Mouse (Mus musculus): Measurements from ENCODE around the gene Wwc2.
"Not testable (repeated sequence)": the region's sequence is repeated elsewhere in the genome, so short reads cannot be mapped to it uniquely, and the experiment has no call there.

Gene Wwc2

DNA sequence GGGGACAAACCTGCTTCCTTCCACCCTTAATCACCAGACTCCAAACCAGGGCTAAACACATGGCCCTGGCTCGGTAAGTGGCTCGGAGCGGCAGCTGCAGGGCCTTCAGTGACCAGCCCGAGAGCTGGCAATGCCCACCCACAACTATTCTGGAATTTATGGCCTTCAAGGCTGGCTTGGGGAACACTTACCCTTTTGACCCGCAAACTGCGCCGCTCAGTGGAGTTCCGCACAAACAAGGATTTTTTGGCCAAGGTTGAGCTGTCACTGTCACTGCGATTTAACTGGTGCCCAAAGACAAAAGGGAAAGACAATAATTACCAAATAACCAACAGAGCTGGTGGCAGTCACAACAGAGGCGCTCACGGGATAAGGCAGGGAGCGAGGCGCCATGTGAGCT lies 144.8 kb downstream of the Wwc2 start:
- peak in 1 of 2 experiments; percentile 37 for DNase-seq

DNA sequence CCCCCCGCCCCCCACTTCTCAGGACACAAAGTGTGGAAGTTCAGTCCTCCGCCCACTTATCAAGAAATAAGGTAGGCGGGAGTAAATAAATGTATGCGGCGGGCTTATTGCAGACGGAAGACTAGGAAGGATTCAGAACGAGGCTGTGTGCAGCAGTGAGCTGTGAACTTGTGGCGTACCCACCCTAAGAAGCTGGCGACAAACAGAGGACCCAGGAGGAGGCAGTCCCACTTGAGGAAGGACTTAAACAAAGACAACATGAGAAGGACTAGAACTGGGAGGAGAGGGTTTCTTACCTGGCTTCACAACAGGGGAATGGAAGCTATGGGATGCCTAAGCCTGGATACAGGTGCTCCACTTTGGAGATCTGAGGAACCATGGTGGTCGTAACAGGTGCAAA lies 147.1 kb downstream of the Wwc2 start:
- DNase-seq: no peak

DNA sequence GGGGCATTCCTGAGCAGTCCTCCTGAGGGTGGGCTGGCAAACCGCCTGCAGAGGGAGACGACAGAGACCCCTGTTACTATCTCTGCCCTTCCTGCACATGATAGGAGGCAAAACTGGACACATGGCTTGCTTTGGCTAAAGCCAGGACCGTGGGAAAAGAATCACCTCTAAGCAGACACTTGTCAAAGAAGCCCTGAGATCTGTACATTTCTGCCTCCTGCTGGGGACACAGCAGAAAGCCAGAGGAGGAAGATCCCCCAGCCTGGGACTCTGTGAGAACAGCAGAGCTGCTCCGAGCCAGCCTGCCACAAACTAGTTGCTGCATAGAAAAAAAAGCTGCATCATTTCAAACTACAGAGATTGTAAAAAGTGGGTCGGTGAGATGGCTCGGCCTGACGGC lies 147.7 kb downstream of the Wwc2 start:
- DNase-seq: no peak

DNA sequence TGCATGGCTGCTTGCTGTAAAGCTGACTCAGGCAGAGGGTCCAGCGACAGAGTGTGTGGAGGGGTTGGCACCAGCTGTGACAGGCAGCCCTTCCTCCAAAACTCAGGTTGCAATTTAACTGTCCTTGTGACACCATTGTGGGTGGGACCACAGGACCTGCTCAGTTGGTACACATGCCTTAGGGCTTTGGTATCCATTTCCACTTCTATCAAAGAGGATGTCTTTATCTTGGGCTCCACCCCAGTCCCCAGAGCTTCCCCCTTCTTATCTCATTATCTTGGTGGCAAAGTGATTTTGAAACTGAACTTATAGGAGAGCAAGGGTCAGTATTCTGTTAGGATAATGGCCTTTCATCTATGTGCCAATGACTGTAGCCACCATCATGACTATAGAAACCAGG lies 156.8 kb downstream of the Wwc2 start:
- DNase-seq: no peak

DNA sequence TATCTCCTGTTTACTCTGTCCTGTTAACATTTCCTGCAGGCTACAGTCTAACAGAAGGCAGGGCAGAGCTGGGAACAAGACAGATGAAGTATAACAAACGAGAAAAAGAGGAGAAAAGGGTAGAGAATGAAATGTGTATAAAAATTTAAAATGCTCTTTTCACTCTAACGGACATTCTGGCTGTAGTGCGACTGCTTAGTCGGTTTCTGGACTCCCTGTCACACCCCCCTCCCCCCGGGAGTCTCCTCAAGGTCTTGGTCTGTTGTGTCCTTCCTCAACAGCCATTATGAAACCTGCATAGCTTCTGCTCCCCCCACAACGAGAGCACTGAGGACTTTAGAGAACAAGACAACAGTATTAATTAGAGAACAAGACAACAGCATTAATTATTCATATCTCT lies 158.1 kb downstream of the Wwc2 start:
- DNase-seq: no peak

DNA sequence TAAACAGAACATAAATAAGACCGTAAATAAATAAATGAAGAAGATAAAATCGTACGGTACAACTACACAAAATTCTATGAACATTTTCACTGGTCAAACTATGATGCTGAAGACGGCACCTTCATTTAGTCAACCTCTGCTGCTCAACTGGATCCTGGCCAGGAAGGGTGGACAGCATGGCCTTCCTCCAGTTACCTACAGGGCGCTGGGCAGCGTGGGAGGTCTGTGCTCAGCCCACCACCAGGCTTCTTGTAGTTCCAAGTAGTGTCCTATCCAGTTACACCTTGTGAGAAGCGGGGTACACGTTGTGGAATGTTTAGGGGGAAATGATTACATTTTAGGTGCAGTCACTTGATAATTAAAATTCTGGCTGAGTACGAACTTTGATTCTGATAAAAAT lies 163.8 kb downstream of the Wwc2 start:
- peak in 1 of 2 experiments; percentile 41 for DNase-seq

DNA sequence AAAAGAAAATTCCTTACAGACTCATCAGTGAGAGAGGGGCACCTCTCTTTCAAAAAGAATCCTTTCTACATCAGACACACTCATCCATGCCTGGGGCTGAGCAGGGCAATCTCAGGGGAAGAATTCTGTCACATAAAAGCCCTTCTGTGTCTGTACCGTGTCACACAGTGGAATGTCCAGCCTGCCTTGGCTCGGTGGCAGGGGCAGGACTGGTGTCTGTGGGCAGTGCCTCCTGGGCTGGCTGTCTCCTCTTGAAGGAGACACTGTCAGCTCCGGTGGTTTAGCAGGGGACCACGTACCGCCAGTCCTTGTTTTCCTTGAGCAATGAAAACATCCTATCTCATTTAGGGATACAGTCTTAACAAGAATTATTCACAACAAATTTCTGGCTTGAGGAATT lies 165.1 kb downstream of the Wwc2 start:
- no peak for DNase-seq

DNA sequence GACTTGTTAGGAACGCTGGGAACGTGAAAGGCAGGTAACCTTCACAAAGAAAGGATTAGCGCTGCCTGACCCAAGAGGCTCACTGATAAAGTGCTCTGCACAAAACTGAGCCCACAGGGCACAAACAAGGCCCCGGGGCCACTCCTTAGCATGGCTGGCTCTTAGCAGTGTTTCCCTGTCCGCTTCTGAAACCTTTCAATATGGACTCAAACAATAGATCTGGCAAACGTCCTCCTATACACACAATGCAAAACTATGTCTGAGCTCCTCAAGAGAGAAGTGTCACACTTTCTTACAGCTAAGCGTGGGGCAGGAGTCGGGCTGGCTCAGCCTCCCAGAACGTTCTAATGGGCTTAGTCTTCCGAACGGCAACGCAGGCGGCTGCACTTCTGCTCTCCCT lies 166.5 kb downstream of the Wwc2 start, which contains the start of gene Cldn22:
TSS of gene Cldn22 (plus strand) at position 301 of the 400 bp plus-strand sequence.
- no peak for DNase-seq

DNA sequence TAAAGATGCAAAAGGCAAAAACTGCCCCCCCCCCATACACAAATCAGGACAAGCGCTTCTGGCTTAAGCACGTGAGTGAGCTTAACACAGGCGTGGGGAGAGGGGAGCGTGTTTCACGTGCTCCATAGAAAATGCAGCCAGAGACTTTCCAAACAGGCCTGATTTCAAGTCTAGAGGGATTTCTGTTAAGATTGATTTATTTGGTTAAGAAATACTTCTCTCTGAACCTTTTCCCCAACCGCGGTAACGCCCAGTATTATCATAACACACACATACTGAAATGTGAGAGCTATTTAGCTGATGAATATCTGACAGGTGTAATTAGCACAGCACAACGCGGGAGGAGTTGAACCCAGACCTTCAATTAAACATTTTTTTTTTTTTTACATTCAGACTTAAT lies 166.9 kb downstream of the Wwc2 start:
- DNase-seq: no peak

DNA sequence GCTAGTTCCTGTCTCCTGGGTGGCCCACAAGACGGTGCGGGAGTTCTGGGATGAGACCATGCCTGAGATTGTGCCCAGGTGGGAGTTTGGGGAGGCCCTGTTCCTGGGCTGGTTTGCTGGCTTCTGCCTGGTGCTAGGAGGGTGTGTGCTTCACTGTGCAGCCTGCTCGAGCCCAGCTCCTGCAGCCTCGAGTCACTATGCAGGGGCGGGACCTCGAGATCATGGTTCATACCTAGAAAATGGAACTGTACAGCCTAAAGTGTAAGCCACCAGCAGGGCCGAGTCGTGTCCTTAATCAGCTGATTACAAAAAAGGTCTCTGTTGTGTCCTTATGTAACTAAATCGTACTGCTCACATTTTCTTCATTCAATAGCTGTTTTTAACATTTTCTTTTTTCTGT lies 168.2 kb downstream of the Wwc2 start:
- not testable (repeated sequence) for DNase-seq

DNA sequence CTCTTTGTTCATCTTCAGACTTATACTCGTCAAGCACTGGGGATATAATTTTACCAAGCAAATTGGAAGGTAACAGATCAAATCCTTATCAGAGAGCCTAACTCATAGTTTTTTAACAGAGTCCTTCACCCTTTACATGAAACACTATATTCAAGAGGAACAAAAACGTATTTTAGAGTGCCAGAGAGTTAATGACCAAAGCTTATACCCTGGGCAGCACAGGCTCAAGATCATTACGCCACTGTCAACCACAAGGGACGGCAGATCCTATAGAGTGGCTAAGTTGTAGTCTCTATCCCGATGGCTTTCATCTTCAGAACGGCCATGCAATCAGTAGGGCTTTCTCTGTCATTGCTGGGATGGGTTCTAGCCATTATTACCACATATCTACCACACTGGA lies 168.9 kb downstream of the Wwc2 start, which contains the start of gene Cldn24:
TSS of gene Cldn24 (plus strand) at position 301 of the 400 bp plus-strand sequence.
- no peak for DNase-seq

DNA sequence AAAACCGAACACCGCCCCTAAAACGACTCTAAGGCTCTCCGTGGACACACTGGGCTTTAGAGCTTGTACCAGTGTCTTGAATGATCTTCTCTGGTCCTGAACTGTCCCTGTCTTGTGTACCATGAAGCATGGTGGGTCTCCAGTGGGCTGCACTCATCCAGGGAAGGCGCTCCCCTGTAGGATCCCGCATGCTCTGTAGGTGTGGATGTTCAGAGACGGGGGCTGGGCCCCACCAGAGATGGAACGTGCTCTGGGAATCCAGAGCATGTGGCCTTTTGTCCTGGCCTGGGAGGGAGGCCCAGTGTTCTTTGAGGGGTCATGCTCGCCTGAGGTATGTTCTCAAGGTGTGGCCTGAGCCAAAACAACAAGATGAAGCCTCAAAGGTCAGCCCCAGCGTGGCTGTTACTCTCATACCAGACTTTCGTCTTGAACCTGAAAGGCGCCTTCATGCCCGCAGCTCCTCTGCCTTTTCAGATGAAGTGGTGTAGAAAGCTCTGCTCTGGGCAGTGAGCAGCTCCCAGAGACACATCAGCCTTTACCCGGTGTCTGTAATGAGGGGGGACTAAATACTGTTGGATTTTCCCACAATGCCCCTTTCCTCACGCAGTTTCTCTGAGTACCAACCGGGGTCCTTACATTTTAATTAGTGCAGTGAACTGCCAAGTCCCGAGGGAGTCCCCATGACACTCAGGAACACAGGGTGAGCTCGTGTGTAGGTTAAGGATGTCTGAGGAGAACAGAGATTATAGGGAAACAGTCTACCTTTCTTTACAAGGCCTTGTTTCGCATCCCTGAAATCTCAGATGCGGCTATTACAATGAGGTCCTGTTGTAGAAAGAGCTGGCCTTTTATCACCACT lies 169.6 kb downstream of the Wwc2 start:
- DNase-seq: peak; percentile 39 to 48

DNA sequence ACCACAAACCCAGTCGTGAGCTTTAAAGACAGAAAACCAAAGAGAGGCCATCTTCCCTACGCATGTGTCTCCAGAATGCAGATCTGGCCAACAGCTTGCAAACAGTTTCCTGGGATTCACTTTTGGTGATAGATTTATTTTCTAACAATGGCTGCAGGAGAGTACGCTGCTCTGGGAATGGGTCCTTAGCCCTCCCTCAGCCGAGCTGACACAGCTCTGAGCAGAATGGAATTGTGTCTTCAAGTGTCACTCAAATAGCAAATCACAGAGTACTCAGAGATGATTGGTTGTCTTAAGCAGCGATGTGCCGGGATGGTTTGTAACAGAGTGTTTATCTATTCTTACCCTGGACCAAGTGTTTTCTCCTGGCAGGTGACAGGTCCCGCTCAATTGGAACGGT lies 171.7 kb downstream of the Wwc2 start:
- no peak for DNase-seq

DNA sequence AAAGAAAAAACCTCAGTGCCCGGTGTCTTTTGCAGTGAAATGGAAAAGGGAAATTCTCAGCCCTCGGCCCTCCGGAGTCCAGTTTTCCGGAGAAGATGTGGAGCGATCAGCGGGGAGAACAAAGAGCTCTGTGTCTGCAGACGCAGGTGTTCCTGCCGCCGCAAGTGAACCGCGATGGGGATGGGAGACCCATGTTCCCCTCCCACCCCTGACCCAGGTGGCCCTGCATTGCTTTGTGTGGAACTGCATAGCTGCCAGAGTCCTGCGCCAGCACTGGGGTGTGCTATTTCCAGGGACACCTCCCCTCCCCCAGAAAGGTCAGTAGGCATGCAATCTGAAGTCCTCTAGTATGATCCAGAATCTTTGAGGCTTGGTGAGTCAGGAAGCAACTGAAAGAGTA lies 179.5 kb downstream of the Wwc2 start:
- no peak for DNase-seq

DNA sequence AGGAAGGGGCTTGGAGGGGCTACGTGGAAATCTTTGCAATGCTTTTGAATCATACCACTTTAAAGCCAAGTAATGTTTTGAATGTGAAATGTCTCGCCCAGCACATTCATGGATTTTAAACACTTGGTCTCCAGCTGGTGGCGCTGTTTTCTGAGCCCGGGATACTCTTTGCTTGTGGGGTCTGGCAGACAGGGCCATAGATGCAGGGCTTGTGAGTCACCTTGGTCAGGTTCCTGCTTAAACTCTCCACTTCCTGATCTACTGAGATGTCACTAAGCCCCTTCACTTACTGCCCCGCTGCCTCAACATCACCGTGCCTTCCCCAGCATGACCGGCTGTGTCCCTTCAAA lies 180.1 kb downstream of the Wwc2 start:
- DNase-seq: no peak

DNA sequence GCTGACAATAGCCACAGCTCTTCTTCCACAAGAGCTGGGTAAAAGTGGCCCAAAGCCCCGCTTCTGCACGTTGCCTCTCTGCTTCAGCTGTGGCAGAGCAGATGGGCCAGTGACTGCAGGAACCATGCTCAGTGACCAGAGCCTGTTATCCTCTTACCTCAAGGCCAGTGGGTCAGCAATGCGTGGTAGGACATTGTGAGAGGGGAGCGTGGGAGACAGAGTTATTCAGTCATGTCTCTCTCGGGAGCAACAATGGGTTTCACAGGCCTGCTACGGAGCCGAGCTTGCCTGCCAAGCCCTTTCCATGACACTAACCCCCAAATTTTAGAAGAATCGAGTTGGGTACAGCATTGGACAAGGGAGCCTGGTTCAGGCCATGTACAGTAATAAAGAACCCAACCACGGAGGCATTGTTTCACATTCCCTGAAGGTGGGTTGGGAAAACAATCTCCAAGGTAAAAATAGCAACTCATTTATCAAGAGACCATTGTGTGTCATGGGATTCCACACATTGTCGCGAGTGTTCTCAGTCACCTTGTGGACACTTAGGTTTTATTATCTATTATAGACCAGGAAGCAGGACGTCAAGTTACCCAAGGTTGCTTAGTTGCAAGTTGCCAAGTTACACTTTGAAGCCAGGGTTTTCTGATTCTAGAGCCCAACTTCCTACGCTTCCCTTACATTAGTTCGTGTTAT lies 180.6 kb downstream of the Wwc2 start:
- DNase-seq: no peak

DNA sequence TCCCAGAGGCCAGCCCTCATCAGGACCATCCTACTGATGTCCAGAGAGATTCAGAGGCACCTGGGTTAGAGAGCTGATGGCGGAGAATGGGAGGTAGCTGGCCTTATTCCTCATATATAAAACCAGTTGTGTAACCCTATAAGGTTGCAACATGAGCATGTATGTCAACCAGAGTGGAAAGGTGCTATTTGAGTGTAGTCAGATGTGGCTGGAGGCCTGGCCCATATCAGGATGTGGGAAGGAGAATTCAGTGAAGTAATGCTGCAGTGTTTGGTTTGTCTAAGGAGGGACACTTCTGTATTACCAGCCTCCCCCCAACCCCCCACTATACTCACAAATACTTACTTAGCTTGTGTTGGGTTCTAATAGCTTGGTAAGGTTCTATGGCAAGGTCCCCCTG lies 186.5 kb downstream of the Wwc2 start:
- no peak for DNase-seq

DNA sequence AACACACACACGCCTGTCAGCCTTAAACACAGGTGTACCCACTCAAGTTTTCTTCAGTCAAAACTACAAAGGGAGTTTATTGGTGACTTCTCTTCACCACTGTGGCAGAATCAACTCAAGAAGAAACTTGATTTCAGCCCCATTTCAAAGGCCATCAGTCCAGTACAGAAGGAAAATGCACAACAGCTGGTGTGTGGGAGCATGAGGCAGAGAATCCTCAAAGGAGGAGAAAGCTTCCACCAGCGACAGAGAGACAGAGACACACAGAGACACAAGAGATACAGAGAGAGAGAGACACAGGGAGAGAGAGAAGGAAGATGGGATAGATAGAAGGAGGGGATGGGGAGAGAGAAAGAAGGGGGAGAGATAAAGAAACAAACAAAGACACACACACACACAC lies 188.4 kb downstream of the Wwc2 start:
- DNase-seq: no peak

DNA sequence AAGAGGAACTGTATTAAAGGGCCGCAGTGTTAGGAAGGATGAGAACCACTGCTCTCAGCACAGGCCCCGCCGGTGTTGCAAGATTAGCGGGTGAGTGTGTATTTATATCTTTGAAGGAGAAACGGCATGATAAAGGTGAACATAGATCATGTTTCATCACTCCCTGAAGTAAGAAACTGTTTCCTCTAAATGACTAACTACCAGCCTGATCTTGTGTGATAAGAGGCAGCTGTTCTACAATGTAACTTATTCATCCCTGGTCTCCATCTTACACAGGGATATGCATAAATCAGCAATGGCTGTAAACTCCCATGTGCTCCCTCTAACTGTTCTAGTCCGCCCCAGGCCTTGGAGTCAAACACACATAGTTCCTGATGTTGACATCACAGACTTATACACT lies 191.3 kb downstream of the Wwc2 start:
- no peak for DNase-seq

DNA sequence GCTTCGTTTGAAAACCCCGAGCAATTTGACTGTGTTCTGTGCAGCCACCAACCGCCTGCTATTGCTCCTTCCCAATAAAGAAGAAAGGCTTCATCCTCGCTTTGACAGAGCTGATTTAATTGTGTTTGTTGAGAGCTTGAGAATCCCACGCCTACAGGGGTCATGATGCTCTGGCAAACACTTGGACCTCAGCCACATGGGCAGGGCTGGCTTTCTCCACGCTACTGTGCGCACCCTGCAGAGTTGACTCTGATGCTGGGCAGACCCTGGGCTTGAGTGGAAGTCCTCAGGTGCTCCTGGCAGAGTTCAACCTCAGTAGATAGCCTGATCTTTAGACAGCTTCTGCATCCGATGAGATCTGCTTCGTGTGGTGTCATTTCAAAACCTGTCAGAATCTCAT lies 198.7 kb downstream of the Wwc2 start:
- no peak for DNase-seq

DNA sequence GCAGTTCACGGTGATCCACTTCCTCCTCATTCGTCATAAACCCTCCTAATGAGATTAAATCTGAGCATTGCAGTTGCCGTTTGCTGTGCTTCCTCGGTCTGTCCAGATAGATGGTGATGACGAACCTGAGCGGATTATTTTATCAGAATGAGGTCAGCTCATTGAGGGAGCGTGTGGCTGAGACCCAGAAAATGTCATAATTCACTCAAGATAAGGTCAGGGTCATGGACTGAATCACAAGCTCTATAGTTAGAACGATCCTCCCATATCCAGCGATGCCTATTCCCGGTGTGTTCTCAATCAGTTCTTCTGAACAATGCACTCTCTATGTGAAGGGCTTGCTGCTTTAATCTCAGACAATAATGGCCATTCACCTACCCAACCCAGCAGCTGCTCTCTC lies 203.0 kb downstream of the Wwc2 start:
- DNase-seq: no peak

DNA sequence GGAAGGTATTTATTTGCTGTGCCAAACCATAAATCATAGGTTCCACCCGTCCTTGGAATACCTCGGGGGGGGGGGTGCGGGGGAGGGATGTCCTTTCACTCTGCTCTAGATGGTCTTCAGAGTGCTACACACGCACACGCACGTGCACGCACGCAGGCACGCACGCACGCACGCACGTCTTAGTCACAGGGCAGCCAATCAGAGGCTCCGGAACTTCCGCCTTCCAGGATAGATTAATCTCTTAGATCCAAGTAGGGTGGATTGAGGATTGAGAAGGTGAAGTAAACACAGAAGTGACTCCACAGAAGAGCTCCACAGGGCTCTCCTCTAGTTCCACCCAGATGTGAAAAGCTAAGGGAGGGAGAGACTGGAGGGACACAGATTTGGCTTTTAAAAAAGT lies 204.4 kb downstream of the Wwc2 start:
- no peak for DNase-seq

DNA sequence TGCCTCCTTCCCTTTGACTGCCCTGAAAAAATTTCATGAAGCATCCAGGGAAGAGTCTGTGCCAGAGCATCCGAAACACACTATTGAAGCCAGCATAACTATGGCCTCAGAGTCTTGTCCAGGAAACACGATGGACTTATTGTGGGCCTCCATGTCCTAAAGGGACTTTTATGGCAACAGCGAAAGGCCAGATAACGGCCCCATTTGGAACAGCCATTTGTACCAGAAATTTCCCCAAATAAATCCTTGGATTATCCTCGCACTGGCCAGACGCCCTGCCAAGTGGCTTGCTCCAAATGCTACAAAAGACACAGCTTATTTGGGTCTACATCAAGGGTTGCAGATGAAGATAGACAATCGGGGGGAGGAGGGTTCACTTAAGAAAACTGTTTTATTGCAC lies 206.3 kb downstream of the Wwc2 start:
- no peak for DNase-seq

DNA sequence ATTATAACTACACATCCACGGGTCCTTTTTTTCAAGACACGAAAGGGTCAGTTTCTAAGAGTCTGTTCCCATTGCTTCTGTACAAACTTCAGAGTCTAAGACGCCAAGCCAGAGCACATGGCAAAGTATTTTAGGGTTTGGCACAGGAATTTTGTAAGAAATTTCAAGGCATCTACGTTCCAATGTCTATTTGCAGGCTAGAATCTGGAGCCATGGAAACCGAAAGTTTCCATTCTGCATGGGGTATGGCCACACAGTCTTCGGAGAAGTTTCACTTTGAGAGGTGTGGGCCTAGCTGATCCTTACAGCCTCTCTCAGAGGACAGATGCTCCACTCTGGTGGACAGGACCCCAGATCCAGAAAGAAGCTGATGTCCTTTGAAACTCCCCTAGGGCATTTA lies 206.8 kb downstream of the Wwc2 start:
- DNase-seq: no peak

DNA sequence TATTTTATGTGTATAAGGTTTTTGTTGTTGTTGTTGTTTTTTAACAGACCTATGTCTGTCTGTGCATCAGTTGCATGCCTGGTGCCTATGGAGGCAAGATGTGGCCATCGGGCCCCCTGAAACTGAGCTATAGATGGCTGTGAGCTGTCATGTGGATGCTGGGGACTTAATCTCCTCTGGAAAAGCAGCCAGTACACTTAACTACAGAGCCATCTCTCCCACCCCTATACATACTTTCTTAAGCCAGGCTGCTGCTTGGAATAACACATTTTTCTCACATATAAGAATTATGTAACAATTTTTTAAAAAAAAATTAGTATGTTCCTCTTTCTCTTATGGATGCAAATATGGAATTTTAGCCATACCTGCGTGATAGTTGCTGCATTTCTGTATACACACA lies 207.2 kb downstream of the Wwc2 start:
- no peak for DNase-seq

Measured in kidney, postnatal 36 days (tissue).